Mouse (Mus musculus): ENCODE results near the gene Clasrp.

Gene Clasrp

GRCm38 (mm10) chr7:19603849-19604605 lies at the start of gene Clasrp:
Clasrp (minus strand) TSS chr7:19604486.
- DNase-seq (ENCODE audit: low read depth, low spot score), result peak; percentile 96

GRCm38 (mm10) chr7:19652614-19653013 lies 48.3 kb upstream of the Clasrp start:
- no peak for DNase-seq (ENCODE audit: low read depth, low spot score)

- DNase-seq (ENCODE audit: low read depth, low spot score), result no peak
Measured at GRCm38 (mm10) chr7:19651063-19651786, 46.9 kb upstream of the Clasrp start.

GRCm38 (mm10) chr7:19641223-19641622 lies 36.9 kb upstream of the Clasrp start:
- DNase-seq (ENCODE audit: low read depth, low spot score), result no peak

- DNase-seq (ENCODE audit: low read depth, low spot score), result no peak
Measured at GRCm38 (mm10) chr7:19635074-19635827, 31.0 kb upstream of the Clasrp start.

- DNase-seq (ENCODE audit: low read depth, low spot score), result no peak
Measured at GRCm38 (mm10) chr7:19634591-19634990, 30.3 kb upstream of the Clasrp start.

- DNase-seq (ENCODE audit: low read depth, low spot score), result no peak
Measured at GRCm38 (mm10) chr7:19633855-19634254, 29.6 kb upstream of the Clasrp start.

- no peak for DNase-seq (ENCODE audit: low read depth, low spot score)
Measured at GRCm38 (mm10) chr7:19633197-19633596, 28.9 kb upstream of the Clasrp start.

- no peak for DNase-seq (ENCODE audit: low read depth, low spot score)
Measured at GRCm38 (mm10) chr7:19632720-19633119, 28.4 kb upstream of the Clasrp start.

- DNase-seq (ENCODE audit: low read depth, low spot score), result no peak
Measured at GRCm38 (mm10) chr7:19632275-19632674, 28.0 kb upstream of the Clasrp start.

- DNase-seq (ENCODE audit: low read depth, low spot score), result peak; percentile 91
Measured at GRCm38 (mm10) chr7:19629361-19629734, 25.1 kb upstream of the Clasrp start, which contains the start of gene Relb. Relb (minus strand) TSS chr7:19629438.

- DNase-seq (ENCODE audit: low read depth, low spot score), result peak; percentile 91
Measured at GRCm38 (mm10) chr7:19628536-19629360, 24.5 kb upstream of the Clasrp start.

- DNase-seq (ENCODE audit: low read depth, low spot score), result no peak
Measured at GRCm38 (mm10) chr7:19628192-19628535, 23.9 kb upstream of the Clasrp start.

- no peak for DNase-seq (ENCODE audit: low read depth, low spot score)
Measured at GRCm38 (mm10) chr7:19627721-19628120, 23.4 kb upstream of the Clasrp start.

GRCm38 (mm10) chr7:19623433-19623832 lies 19.1 kb upstream of the Clasrp start:
- no peak for DNase-seq (ENCODE audit: low read depth, low spot score)

GRCm38 (mm10) chr7:19622241-19622640 lies 18.0 kb upstream of the Clasrp start:
- DNase-seq (ENCODE audit: low read depth, low spot score), result no peak

- DNase-seq (ENCODE audit: low read depth, low spot score), result no peak
Measured at GRCm38 (mm10) chr7:19620811-19621210, 16.5 kb upstream of the Clasrp start.

- peak; percentile 86 for DNase-seq (ENCODE audit: low read depth, low spot score)
Measured at GRCm38 (mm10) chr7:19619004-19619801, 14.9 kb upstream of the Clasrp start.

- DNase-seq (ENCODE audit: low read depth, low spot score), result no peak
Measured at GRCm38 (mm10) chr7:19615036-19615577, 10.8 kb upstream of the Clasrp start.

GRCm38 (mm10) chr7:19610969-19611368 lies 6.7 kb upstream of the Clasrp start:
- DNase-seq (ENCODE audit: low read depth, low spot score), result no peak

All from mesoderm, embryonic 11.5 days (tissue).